Mouse (Mus musculus) spleen, postnatal 10 days (tissue): Measurements from ENCODE around the gene Fam163a.

ENCODE experiments used
- DNase-seq, 2 experiments: peaks; one replicate each; pipeline ENCODE4 v3.0.0; 2021 to 2022; ENCODE audit warnings: low spot score in 2 of 2

The Fam163a gene

GRCm38 (mm10) chr1:156202661-156203060 is 2.2 kb downstream of the Fam163a start:
- no peak for DNase-seq

GRCm38 (mm10) chr1:156201069-156201468 is 3.8 kb downstream of the Fam163a start:
- DNase-seq = no peak

GRCm38 (mm10) chr1:156197588-156197987 is 7.2 kb downstream of the Fam163a start:
- DNase-seq = no peak

- DNase-seq = no peak
These were observed 11.5 kb downstream of the Fam163a start for GRCm38 (mm10) chr1:156193292-156193691.

GRCm38 (mm10) chr1:156192853-156193252 is 12.0 kb downstream of the Fam163a start:
- no peak for DNase-seq

GRCm38 (mm10) chr1:156186646-156187045 is 18.2 kb downstream of the Fam163a start:
- no peak for DNase-seq

- DNase-seq = no peak
These were observed 20.7 kb downstream of the Fam163a start for GRCm38 (mm10) chr1:156184158-156184571.

- DNase-seq = no peak
These were observed 21.5 kb downstream of the Fam163a start for GRCm38 (mm10) chr1:156183176-156183958.

GRCm38 (mm10) chr1:156179875-156180274 is 25.0 kb downstream of the Fam163a start:
- DNase-seq = no peak

GRCm38 (mm10) chr1:156168737-156169136 is 36.1 kb downstream of the Fam163a start:
- no peak for DNase-seq

- DNase-seq = no peak
These were observed 88.1 kb downstream of the Fam163a start for GRCm38 (mm10) chr1:156116770-156117169.

GRCm38 (mm10) chr1:156113884-156114499 is 90.8 kb downstream of the Fam163a start:
- no peak for DNase-seq

- no peak for DNase-seq
These were observed 92.7 kb downstream of the Fam163a start for GRCm38 (mm10) chr1:156112142-156112541.

- no peak for DNase-seq
These were observed 93.1 kb downstream of the Fam163a start for GRCm38 (mm10) chr1:156111728-156112127.

GRCm38 (mm10) chr1:156111090-156111489 is 93.7 kb downstream of the Fam163a start:
- DNase-seq = no peak

- DNase-seq = no peak
These were observed 96.4 kb downstream of the Fam163a start for GRCm38 (mm10) chr1:156108400-156108799.

GRCm38 (mm10) chr1:156107424-156107823 is 97.4 kb downstream of the Fam163a start:
- no peak for DNase-seq

GRCm38 (mm10) chr1:156105381-156105780 is 99.4 kb downstream of the Fam163a start:
- no peak for DNase-seq

- no peak for DNase-seq
These were observed 101.1 kb downstream of the Fam163a start for GRCm38 (mm10) chr1:156103763-156104162.

GRCm38 (mm10) chr1:156091811-156092210 is 113.0 kb downstream of the Fam163a start:
- no peak for DNase-seq

- DNase-seq = no peak
These were observed 114.8 kb downstream of the Fam163a start for GRCm38 (mm10) chr1:156090042-156090441.

- peak in 1 of 2 experiments; percentile 48 for DNase-seq
These were observed 115.3 kb downstream of the Fam163a start for GRCm38 (mm10) chr1:156089561-156089960.

GRCm38 (mm10) chr1:156087586-156087985 is 117.2 kb downstream of the Fam163a start:
- no peak for DNase-seq
